ENCODE assay signal across 8 mouse cellular contexts in the genomic region with DNA sequence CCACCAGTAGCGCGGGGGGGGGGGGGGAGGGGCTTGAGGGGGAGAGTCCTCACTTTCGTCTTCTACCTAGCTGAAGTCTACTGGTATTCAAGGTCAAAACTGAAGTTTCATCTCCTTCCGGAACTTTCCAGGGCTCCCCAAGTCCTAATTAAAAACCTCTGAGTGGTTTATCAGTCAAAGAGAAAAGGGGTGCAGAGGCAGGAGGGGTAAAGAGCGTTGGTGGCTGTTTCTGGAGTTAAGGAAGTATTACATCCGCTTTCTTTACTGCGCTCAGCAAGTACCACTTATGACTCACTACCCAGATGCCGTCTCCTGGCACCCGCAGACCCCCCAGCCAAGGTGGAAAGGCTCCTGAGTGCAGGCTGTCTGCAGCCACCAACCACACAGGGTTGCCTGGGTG.
DNase-seq lines count a peak whose midpoint lies in the region; ATAC-seq lines count a peak whose summit lies in the region.

No protein-coding gene starts in this region.

- intact Hi-C loops in heart, postnatal 14 days (cut with DNase I): no loop called here

- H3K9ac ChIP-seq in heart, embryonic 13.5 days: peak overlapping the region; percentile 37; the same call in 1 of the 2 replicates
- no peak overlapping the region for H3K9ac ChIP-seq in liver, embryonic 11.5 days (ENCODE audit: low read depth, low read length)

- H3K27me3 ChIP-seq in heart, embryonic 13.5 days (replicated peaks): no peaks in the 10 kb centered on the region
- H3K27me3 ChIP-seq in liver, embryonic 11.5 days (replicated peaks; ENCODE audit: control insufficient read depth, insufficient read depth, low read length): no peaks in the 10 kb centered on the region

- DNase-seq in heart, adult 18-20 months: peak; percentile 13 to 51
- no peak for DNase-seq in heart, postnatal 14 days
- DNase-seq in MEL-GATA-1-ER (ENCODE audit: extremely low read depth, low read depth): peak; percentile 87
- DNase-seq in liver, embryonic 11.5 days (ENCODE audit: low spot score): peak; percentile 32
- peak; percentile 79 to 86 for DNase-seq in natural killer cell, adult 2 months (ENCODE audit: low spot score in 2 of 2)
- DNase-seq in thymus, postnatal 14 days: peak; percentile 77
- no peak for DNase-seq in cerebellum, postnatal 4 days (ENCODE audit: low spot score in 2 of 2)

- peaks cover 38% of the 10 kb centered on the region for H3K9me3 ChIP-seq in heart, embryonic 13.5 days
- peaks cover 22% of the 10 kb centered on the region; the same call in 1 of the 2 replicates for H3K9me3 ChIP-seq in liver, embryonic 11.5 days (ENCODE audit: control insufficient read depth, low read length)

- WGBS in heart, embryonic 13.5 days: 42% methylated on average over 8 of the region's 9 CpGs
- 40% methylated on average over 7 of the region's 9 CpGs for WGBS in liver, embryonic 11.5 days

- H3K4me3 ChIP-seq in heart, embryonic 13.5 days: peak overlapping the region; percentile 29
- H3K4me3 ChIP-seq in liver, embryonic 11.5 days (ENCODE audit: low read depth, low read length): no peak overlapping the region

- H3K36me3 ChIP-seq in heart, embryonic 13.5 days: no peaks in the 10 kb centered on the region
- H3K36me3 ChIP-seq in liver, embryonic 11.5 days (ENCODE audit: control insufficient read depth, insufficient read depth, low read length): no peaks in the 10 kb centered on the region

- peaks cover 12% of the 10 kb centered on the region; the same call in 1 of the 2 replicates for H3K4me1 ChIP-seq in heart, embryonic 13.5 days
- H3K4me1 ChIP-seq in liver, embryonic 11.5 days (replicated peaks; ENCODE audit: control insufficient read depth, insufficient read depth, low read length): no peaks in the 10 kb centered on the region; the same call in 1 of the 2 replicates

- peak overlapping the region; percentile 61 for H3K4me2 ChIP-seq in heart, embryonic 13.5 days
- peak overlapping the region; percentile 54 for H3K4me2 ChIP-seq in liver, embryonic 11.5 days

- no peak for ATAC-seq in heart, embryonic 13.5 days (ENCODE audit: extremely low read depth, insufficient number of reproducible peaks, low FRiP score, low TSS enrichment)
- no peak for ATAC-seq in liver, embryonic 11.5 days (replicated peaks; ENCODE audit: low FRiP score)

- H3K27ac ChIP-seq in heart, embryonic 13.5 days (replicated peaks): no peak overlapping the region
- no peak overlapping the region for H3K27ac ChIP-seq in liver, embryonic 11.5 days (ENCODE audit: low read depth, low read length)

Comparison
In these comparisons a context has a peak if more than half of its experiments do, and no peak if none do; other contexts are left out.
1. DNase-seq: peak in heart, adult 18-20 months (2 of 2), MEL-GATA-1-ER (single experiment), liver, embryonic 11.5 days (single experiment), natural killer cell, adult 2 months (2 of 2) and thymus, postnatal 14 days (single experiment); none in heart, postnatal 14 days (0 of 2) and cerebellum, postnatal 4 days (0 of 2).